Mouse (Mus musculus): ENCODE measurements around the gene Gm43518. TPM values are rescaled to one million over a fixed set of nuclear protein-coding genes. Genes with fewer than 3 reads are reported as not detected.

Gene Gm43518
- 1.4 TPM for polyA plus RNA-seq (2014; fragmentation: Illumina TruSeq; extraction: RNeasy Lipid Tissue Mini Kit (QIAGEN cat#74804); ENCODE audit: low read depth, low replicate concordance)

GRCm38 (mm10) chr5:123927118-123927517, at the start of gene Gm43518:
TSS of gene Gm43518 (plus strand) at chr5:123927418.

GRCm38 (mm10) chr5:123879928-123880327, 47.3 kb upstream of the Gm43518 start, which contains the start of gene Hcar1:
TSS of gene Hcar1 (minus strand) at chr5:123880020.

GRCm38 (mm10) chr5:123906976-123907630, 20.1 kb upstream of the Gm43518 start, which contains the start of gene Denr:
TSS of gene Denr (plus strand) at chr5:123907175.

GRCm38 (mm10) chr5:123930508-123930989, 3.3 kb downstream of the Gm43518 start, which contains the start of gene Ccdc62:
TSS of gene Ccdc62 (plus strand) at chr5:123930679.

GRCm38 (mm10) chr5:123973299-123974178, 46.3 kb downstream of the Gm43518 start, which contains the start of gene Hip1r:
TSS of gene Hip1r (plus strand) at chr5:123973628.

Other genes starting within 250 kb of the Gm43518 start
- 39.3 TPM for gene Clip1, start 242.8 kb upstream of the Gm43518 start, polyA plus RNA-seq (2014; fragmentation: Illumina TruSeq; extraction: RNeasy Lipid Tissue Mini Kit (QIAGEN cat#74804); ENCODE audit: low read depth, low replicate concordance)
- gene Zcchc8, start 206.3 kb upstream of the Gm43518 start, polyA plus RNA-seq (2014; fragmentation: Illumina TruSeq; extraction: RNeasy Lipid Tissue Mini Kit (QIAGEN cat#74804); ENCODE audit: low read depth, low replicate concordance), result 38.0 TPM
- 71.0 TPM for gene Rsrc2, start 178.0 kb upstream of the Gm43518 start, polyA plus RNA-seq (2014; fragmentation: Illumina TruSeq; extraction: RNeasy Lipid Tissue Mini Kit (QIAGEN cat#74804); ENCODE audit: low read depth, low replicate concordance)
- 2.1 TPM for gene Kntc1, start 177.7 kb upstream of the Gm43518 start, polyA plus RNA-seq (2014; fragmentation: Illumina TruSeq; extraction: RNeasy Lipid Tissue Mini Kit (QIAGEN cat#74804); ENCODE audit: low read depth, low replicate concordance)
- 8.4 TPM for gene Hcar2, start 61.9 kb upstream of the Gm43518 start, polyA plus RNA-seq (2014; fragmentation: Illumina TruSeq; extraction: RNeasy Lipid Tissue Mini Kit (QIAGEN cat#74804); ENCODE audit: low read depth, low replicate concordance)
- gene Hcar1, start 47.4 kb upstream of the Gm43518 start, polyA plus RNA-seq (2014; fragmentation: Illumina TruSeq; extraction: RNeasy Lipid Tissue Mini Kit (QIAGEN cat#74804); ENCODE audit: low read depth, low replicate concordance), result 29.5 TPM
- gene Denr, start 20.2 kb upstream of the Gm43518 start, polyA plus RNA-seq (2014; fragmentation: Illumina TruSeq; extraction: RNeasy Lipid Tissue Mini Kit (QIAGEN cat#74804); ENCODE audit: low read depth, low replicate concordance), result 59.7 TPM
- 16.7 TPM for gene Ccdc62, start 3.3 kb downstream of the Gm43518 start, polyA plus RNA-seq (2014; fragmentation: Illumina TruSeq; extraction: RNeasy Lipid Tissue Mini Kit (QIAGEN cat#74804); ENCODE audit: low read depth, low replicate concordance)
- gene Hip1r, start 46.2 kb downstream of the Gm43518 start, polyA plus RNA-seq (2014; fragmentation: Illumina TruSeq; extraction: RNeasy Lipid Tissue Mini Kit (QIAGEN cat#74804); ENCODE audit: low read depth, low replicate concordance), result 79.1 TPM
- 35.3 TPM for gene Vps37b, start 104.9 kb downstream of the Gm43518 start, polyA plus RNA-seq (2014; fragmentation: Illumina TruSeq; extraction: RNeasy Lipid Tissue Mini Kit (QIAGEN cat#74804); ENCODE audit: low read depth, low replicate concordance)
- 27.6 TPM for gene Abcb9, start 168.4 kb downstream of the Gm43518 start, polyA plus RNA-seq (2014; fragmentation: Illumina TruSeq; extraction: RNeasy Lipid Tissue Mini Kit (QIAGEN cat#74804); ENCODE audit: low read depth, low replicate concordance)
- gene Ogfod2, start 184.9 kb downstream of the Gm43518 start, polyA plus RNA-seq (2014; fragmentation: Illumina TruSeq; extraction: RNeasy Lipid Tissue Mini Kit (QIAGEN cat#74804); ENCODE audit: low read depth, low replicate concordance), result 32.1 TPM
- gene Arl6ip4, start 188.7 kb downstream of the Gm43518 start, polyA plus RNA-seq (2014; fragmentation: Illumina TruSeq; extraction: RNeasy Lipid Tissue Mini Kit (QIAGEN cat#74804); ENCODE audit: low read depth, low replicate concordance), result 51.2 TPM

Measured in adipose tissue, adult 10 weeks (tissue).